Mouse (Mus musculus) brain, embryonic 14.5 days (tissue): ENCODE data around the gene Hectd3.

Experiments
- CTCF ChIP-seq: fragments of 200-500 bp; IDR thresholded peaks from 2 replicates; pipeline ENCODE4 v1.5.1; 2012; ENCODE audit warnings: inconsistent platforms, mild to moderate bottlenecking, moderate library complexity, borderline replicate concordance; ENCODE audit not compliant: insufficient read depth, insufficient read length; ENCODE audit errors: extremely low read depth
- POLR2A ChIP-seq: fragments of 200-500 bp; IDR thresholded peaks from 2 replicates; pipeline ENCODE4 v1.6.1; 2012; ENCODE audit warnings: mild to moderate bottlenecking, inconsistent platforms, borderline replicate concordance; ENCODE audit not compliant: poor library complexity, insufficient read depth, insufficient read length, severe bottlenecking; ENCODE audit errors: extremely low read depth

- TF ChIP-seq CTCF (peak; percentile 11; the same call in 1 of the 2 replicates), POLR2A (peak; percentile 70)
Measured at GRCm38 (mm10) chr4:117019206-117020134, 24.4 kb downstream of the Hectd3 start, which contains the start of gene Eif2b3.
